Mouse (Mus musculus) cerebellum, postnatal 10 days (tissue): ENCODE data around the gene Vmn1r91.
"Not testable (repeated sequence)": the region's sequence is repeated elsewhere in the genome, so short reads cannot be mapped to it uniquely, and the experiment has no call there.

Experiments
- DNase-seq, 2 experiments: peaks; one replicate each; pipeline ENCODE4 v3.0.0; 2021; ENCODE audit warnings: mixed read lengths in 2 of 2

The Vmn1r91 gene

DNA sequence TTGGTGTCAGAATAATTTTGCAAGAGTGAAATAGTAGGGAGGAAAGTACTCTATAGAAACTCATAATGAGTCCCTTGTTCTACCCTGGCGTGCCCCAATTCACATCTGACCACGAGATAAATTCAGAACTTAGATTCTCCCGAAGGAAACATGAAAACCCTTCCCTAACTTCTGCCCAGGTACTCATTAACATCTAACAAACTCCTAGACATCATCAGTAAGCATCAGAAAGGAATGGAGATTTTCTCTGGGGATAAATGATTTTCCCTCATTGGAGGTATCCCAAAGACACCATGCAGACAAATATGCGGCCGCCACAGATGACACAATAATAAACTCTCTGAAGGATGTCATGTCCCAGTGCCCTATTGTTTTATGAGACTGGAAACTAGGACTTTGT lies at the start of gene Vmn1r91:
Gene Vmn1r91, plus strand, starts transcription at position 301 of the 400 bp plus-strand sequence.
- not testable (repeated sequence) for DNase-seq

DNA sequence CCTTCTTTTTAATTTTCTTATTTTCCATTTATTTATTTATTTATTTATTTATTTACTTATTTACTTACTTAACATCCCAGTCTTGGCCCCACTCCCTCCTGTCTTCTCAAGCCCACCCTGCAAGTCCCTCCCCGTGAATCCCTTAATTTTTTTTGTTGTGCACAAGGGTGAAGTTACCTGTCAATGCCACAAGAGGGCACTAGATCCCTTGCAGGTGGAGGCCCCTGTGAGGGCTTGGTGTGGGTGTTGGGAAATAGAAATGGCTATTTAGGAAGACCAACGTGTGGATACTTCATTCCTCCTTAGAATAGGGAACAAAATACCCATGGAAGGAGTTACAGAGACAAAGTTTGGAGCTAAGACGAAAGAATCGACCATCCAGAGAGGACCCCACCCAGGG lies 35.4 kb upstream of the Vmn1r91 start:
- peak in 1 of 2 experiments; percentile 0 for DNase-seq

DNA sequence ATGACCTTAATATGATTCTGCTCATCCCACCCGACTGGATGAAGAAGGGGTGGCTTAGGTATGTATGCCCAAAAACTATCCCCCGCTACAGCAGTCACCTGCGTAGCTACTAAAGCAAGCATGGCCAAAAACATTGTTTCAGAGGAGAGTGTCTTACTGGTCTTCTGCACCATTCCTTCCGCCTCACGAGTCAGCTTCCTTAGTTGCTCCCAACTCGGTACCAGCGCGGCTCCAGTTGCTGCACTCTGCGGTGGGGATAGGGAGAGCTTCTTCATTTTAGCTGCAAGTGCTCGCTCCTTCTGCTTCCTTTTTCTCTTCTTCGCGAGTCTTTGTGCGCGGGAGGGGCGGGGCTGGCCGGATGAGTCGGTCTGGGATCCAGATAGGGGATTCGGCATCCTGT lies 21.4 kb upstream of the Vmn1r91 start:
- not testable (repeated sequence) for DNase-seq

DNA sequence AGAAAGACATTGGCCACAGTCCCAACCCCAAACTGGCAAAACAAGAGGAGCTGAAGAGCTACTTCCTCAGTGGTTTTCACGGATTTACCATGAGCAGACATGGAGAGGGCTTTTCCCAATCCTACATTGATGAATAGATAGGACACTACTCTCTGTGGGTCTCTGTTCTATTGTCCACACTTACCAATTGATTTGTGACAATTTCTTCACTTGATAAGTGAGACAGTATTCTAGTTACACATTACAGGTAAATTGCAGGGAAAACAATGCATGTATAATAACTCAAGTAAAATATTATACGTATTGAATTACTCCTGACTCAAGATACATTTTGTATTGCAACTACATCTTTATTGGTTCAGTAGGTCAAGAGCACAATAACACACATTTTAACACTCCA lies 23.0 kb downstream of the Vmn1r91 start, which contains the start of gene Gm16442:
Gene Gm16442, minus strand, starts transcription at position 101 of the 400 bp plus-strand sequence.
- DNase-seq = not testable (repeated sequence)

DNA sequence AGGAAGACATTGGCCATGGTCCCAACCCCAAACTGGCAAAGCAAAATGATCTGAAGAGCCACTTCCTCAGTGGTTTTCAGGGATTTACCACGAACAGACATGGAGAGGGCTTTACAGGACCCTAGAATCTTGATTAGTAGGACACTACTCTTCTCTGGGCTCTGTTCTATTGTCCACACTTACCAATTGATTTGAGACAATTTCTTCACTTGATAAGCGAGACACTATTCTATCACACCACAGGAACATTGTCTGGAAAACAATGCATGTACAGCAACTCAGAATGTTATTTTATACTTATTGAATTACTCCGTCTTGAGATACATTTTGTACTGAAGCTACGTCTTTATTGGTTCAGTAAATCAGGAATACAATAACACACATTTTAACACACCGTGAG lies 39.5 kb downstream of the Vmn1r91 start, which contains the start of gene Vmn1r93:
Gene Vmn1r93, minus strand, starts transcription at position 101 of the 400 bp plus-strand sequence.
- DNase-seq = not testable (repeated sequence)
